Mouse (Mus musculus) lung, postnatal 0 days (tissue): ENCODE data around the gene Htr2b.

ENCODE experiments used
- CTCF ChIP-seq: IDR thresholded peaks from 2 replicates; pipeline ENCODE4 v1.5.1; 2016; ENCODE audit warnings: antibody characterized with exemption, mild to moderate bottlenecking
- EP300 ChIP-seq: IDR thresholded peaks from 2 replicates; pipeline ENCODE4 v1.6.1; 2016; ENCODE audit warnings: antibody characterized with exemption, mild to moderate bottlenecking, control low read depth

DNA sequence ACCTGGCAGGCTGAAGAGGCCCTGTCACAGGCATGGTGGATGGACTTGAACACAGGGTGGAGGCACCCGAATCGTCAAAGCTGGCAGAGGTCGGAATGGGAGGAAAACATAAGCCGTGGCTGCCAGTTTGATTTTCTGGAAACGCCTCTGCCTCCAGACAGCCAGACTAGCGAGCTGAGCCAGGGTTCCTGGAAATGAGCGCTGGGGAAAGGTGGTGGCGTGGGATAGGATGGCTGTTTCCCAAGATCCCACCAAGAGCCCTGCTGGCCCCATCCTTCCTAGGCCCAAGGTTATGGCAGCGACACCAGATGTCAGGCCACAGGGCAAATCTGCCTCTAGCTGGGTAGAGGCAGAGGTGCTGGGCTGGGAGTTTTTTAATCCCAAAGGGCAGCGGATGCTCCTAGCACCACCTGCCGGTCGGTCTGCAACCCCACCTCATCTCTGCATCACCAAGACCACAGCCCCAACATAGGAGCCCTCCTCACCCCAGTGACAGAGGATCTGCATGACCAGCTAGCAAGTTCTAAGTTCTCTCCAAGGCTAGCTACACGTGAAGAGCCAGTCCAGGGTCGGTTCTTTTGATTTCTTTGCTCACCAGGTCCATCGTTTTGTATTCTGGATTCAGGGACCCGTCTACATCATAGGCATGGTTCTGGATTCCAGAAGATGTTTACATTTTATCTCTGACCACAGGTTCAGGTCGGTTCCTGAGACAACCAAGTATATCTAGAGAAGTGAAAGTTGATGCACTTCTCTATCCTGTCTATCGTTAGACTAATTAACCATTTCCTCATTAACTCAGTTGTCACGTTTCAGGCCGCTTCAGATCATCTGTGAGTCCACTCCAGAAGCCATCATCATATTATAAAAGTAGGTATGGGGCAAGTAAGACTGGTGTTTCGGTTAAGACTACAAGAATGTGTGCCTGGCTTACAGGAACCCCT is 32.5 kb upstream of the Htr2b start:
- peak; percentile 49 for TF ChIP-seq CTCF
- no peak for TF ChIP-seq EP300
